Mouse (Mus musculus) testis, adult 2 months (tissue): ENCODE measurements around the gene Yaf2. TPM values are rescaled to one million over a fixed set of nuclear protein-coding genes. Genes with fewer than 3 reads are reported as not detected.

ENCODE experiments used
- H3K27ac ChIP-seq: fragments of 200-500 bp; 2 replicates; pipeline ENCODE4 v1.5.1; 2012; ENCODE audit warnings: low read depth, low read length; ENCODE audit not compliant: control insufficient read depth, insufficient read depth
- H3K27me3 ChIP-seq: fragments of 200-500 bp; 2 replicates; pipeline ENCODE4 v1.6.1; 2012; ENCODE audit warnings: mild to moderate bottlenecking, low read length, moderate library complexity; ENCODE audit not compliant: control insufficient read depth, insufficient read depth
- H3K36me3 ChIP-seq: fragments of 200-500 bp; 2 replicates; pipeline ENCODE4 v1.6.1; 2012; ENCODE audit warnings: mild to moderate bottlenecking, low read length; ENCODE audit not compliant: control insufficient read depth, insufficient read depth
- H3K4me1 ChIP-seq: fragments of 200-500 bp; 2 replicates; pipeline ENCODE4 v1.6.1; 2012; ENCODE audit warnings: low read length; ENCODE audit not compliant: control insufficient read depth, insufficient read depth
- H3K4me3 ChIP-seq: fragments of 200-500 bp; 2 replicates; pipeline ENCODE4 v1.5.1; 2012; ENCODE audit warnings: low read depth, mild to moderate bottlenecking, low read length, moderate library complexity, mixed read lengths; ENCODE audit not compliant: control insufficient read depth
- CTCF ChIP-seq: fragments of 200-500 bp; IDR thresholded peaks from 2 replicates; pipeline ENCODE4 v1.5.1; 2012; ENCODE audit warnings: low read depth, mild to moderate bottlenecking, inconsistent platforms, low read length, moderate library complexity; ENCODE audit not compliant: control insufficient read depth, insufficient read depth, insufficient replicate concordance
- POLR2A ChIP-seq: fragments of 200-500 bp; IDR thresholded peaks from 2 replicates; pipeline ENCODE4 v1.6.1; 2012; ENCODE audit warnings: low read depth, mild to moderate bottlenecking, inconsistent platforms, low read length, moderate library complexity; ENCODE audit not compliant: control insufficient read depth
- polyA plus RNA-seq: library from polyadenylated mRNA; depleted of rRNA; stranded (reverse); fragments of >200 nt; gene quantifications from 2 replicates; pipeline ENCODE4 v1.2.3, GENCODE M21; 2012

Gene Yaf2
- polyA plus RNA-seq, 1 experiment: 10.3 TPM

DNA sequence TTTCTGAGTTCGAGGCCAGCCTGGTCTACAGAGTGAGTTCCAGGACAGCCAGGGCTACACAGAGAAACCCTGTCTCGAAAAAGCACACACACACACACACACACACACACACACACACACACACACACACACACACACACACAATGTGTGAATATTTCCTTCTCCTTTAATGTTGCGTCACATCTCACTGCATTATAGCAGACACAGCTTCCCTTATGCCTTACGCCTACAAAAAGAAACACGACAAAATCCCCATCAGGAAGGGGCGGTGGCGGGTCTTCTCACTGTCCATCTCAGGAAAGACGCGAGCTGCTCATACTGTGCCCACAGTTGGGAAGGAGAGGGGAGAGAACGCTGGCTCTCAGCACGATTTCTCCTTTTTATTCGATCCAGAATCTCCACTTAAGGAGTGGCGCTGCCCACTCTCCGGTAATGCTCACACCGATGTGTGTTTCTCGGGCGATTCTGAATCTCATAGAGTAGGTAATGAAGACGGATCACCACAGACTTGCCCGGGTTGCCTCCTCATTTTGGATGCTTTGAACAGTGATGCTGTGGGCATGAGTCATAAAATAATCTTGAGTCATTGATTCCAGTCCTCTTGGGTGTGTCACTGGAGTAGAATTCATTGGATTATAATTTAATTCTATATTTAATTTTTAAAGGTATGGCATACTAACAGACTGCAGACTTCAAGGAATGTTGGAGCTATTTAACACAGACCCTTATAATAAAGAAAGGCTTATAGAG is 21.8 kb upstream of the Yaf2 start:
- Histone ChIP-seq H3K4me3 (no peak overlapping the region), H3K36me3 (no peaks in the 10 kb centered on the region), H3K27me3 (no peaks in the 10 kb centered on the region), H3K4me1 (peaks cover 2% of the 10 kb centered on the region; the same call in 1 of the 2 replicates), H3K27ac (no peak overlapping the region)
- no peak for TF ChIP-seq POLR2A
- no peak for TF ChIP-seq CTCF

GRCm38 (mm10) chr15:93340630-93341379 is 4.1 kb upstream of the Yaf2 start:
- no peak for TF ChIP-seq CTCF
- no peak for TF ChIP-seq POLR2A
- Histone ChIP-seq H3K4me1 (peaks cover 4% of the 10 kb centered on the region), H3K27me3 (no peaks in the 10 kb centered on the region), H3K27ac (no peak overlapping the region), H3K4me3 (no peak overlapping the region), H3K36me3 (no peaks in the 10 kb centered on the region)

DNA sequence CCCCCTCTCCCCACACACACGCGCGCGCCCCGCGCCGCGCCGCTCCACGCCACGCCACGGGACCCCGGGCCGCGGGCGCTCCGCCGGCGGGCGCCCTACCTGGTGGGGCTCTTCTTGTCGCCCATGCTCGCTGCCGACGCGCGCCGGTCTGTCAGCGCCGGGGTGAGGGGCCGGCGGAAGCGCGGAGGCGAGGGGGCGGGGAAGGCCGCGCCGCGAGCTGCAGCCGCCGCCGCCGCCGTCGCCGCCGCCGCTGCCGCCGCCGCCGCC is 144 bp downstream of the Yaf2 start:
- TF ChIP-seq POLR2A: no peak
- Histone ChIP-seq H3K4me1 (peaks cover 6% of the 10 kb centered on the region), H3K36me3 (no peaks in the 10 kb centered on the region), H3K27ac (peak overlapping the region; percentile 47; the same call in 1 of the 2 replicates), H3K4me3 (peak overlapping the region; percentile 97), H3K27me3 (no peaks in the 10 kb centered on the region)

DNA sequence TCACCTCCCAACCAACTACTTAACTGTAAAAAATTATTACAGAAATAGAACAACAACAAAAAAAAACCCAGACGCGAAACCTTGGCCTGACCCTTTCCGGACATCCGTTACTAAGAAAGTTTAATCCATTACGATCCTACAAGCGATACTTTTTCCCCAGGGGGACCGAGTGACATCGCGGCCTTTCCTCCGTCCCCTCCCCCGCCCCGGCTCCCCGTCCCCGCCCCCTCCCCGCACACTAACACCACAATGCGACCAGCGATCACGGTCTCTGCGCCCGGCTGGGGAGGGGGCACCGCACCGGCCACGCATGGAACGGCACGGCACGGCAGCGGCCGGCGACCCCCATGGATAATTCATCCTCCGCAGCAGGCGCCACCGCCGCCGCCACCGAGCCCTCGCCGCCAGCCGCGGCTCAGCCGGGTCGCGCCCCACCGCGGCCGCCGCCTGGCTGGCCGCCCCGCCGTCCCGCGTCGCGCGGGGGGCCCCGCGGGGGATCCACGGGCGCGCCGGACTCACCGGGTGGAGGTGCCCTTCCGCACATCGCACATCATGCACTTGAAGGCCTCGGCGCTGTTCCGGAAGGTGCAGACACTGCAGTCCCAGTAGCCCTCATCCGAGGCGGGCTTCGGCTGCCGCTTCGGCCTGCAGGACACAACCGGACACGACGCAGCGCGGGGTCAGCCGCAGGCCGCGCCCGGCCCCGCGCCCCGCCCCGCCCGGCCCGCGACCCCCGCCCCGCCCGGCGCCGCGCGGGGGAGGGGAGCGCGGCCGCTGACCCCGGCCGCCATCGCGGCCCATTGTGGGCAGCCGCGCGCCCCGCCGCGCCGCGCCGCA is 696 bp downstream of the Yaf2 start:
- Histone ChIP-seq H3K27ac (peak overlapping the region; percentile 78), H3K27me3 (no peaks in the 10 kb centered on the region), H3K4me1 (peaks cover 6% of the 10 kb centered on the region), H3K36me3 (no peaks in the 10 kb centered on the region), H3K4me3 (peak overlapping the region; percentile 97)
- TF ChIP-seq POLR2A (no peak), CTCF (no peak)

- Histone ChIP-seq H3K36me3 (no peaks in the 10 kb centered on the region), H3K27me3 (no peaks in the 10 kb centered on the region), H3K4me1 (peaks cover 7% of the 10 kb centered on the region), H3K4me3 (no peak overlapping the region), H3K27ac (no peak overlapping the region)
- TF ChIP-seq POLR2A (no peak), CTCF (no peak)
Measured at GRCm38 (mm10) chr15:93331256-93331655, 5.5 kb downstream of the Yaf2 start.

GRCm38 (mm10) chr15:93327235-93327634 is 9.5 kb downstream of the Yaf2 start:
- peaks cover 5% of the 10 kb centered on the region for H3K4me1 ChIP-seq
- TF ChIP-seq POLR2A: no peak
- no peak for TF ChIP-seq CTCF
- no peaks in the 10 kb centered on the region for H3K36me3 ChIP-seq
- H3K4me3 ChIP-seq: no peak overlapping the region
- peak overlapping the region; percentile 57 for H3K27ac ChIP-seq
- no peaks in the 10 kb centered on the region for H3K27me3 ChIP-seq

DNA sequence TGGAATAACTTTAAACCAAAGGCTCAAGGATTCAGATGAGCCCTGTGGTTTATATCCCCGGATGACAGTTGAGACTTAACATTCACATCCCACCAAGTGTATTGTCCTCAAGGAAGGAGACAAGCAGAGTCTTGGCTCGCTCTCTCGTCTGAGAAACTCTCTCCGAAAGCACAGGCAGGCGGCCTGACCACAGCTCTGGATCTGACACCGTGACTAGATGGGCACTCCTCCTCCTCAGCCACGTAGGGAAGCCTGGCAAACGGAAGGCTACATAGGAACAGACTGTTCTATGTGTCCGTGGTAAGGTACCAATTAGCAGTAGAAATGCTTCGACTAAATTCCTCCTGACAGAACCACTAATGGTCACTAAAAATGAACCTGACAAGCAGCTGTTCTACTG is 10.1 kb downstream of the Yaf2 start:
- TF ChIP-seq POLR2A: no peak
- TF ChIP-seq CTCF: no peak
- Histone ChIP-seq H3K36me3 (no peaks in the 10 kb centered on the region), H3K27ac (no peak overlapping the region; the same call in none of the 2 replicates), H3K4me3 (no peak overlapping the region), H3K27me3 (no peaks in the 10 kb centered on the region), H3K4me1 (peaks cover 5% of the 10 kb centered on the region)
